In the genomic region with DNA sequence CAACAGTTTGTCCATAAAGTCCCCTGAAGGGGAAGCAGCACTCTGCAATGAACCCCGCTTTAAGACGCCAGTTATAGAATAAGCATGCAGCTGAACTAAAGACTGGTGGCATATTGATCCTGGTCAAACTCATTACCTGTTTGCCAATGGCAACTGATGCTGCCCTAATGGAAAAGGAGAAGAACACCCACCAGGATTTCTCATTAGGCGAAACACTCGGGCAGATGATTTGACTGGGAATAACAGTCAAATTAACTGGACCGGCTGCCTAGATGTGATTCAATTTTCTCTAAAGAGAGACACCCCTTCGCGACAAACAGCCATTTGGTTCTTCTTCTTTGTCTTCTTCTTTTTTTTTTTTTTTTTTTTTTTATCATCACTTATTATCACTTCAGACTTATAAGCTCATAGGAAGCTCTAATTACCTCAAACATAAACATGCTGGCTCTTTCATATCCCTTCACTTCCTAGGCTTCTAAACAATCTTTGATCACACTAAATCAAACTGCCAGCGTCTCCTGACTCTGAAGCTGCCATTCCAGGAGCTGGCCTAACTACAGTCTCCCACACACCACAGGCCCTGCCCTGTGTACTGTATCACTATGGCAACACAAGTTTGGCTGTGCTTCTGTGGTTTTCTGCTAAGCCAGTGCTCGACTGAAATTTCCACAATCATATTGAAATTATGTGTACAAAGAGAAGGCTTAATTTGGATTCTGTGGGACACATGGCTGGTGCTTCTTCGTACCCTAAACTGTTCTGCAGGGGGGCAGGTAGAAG, we compare ENCODE assay signal across 20 mouse cellular contexts. TPM values are rescaled to one million over a fixed set of nuclear protein-coding genes. Genes with fewer than 3 reads are reported as not detected.
DNase-seq lines count a peak whose midpoint lies in the region; ATAC-seq and TF ChIP-seq lines count a peak whose summit lies in the region.
"Had no signal": no experiment of that assay in that cellular context is flagged by ENCODE, and none has a peak within 500 bp of the region (broad histone marks: within the 10 kb centered on the region; RNA-seq: fewer than 3 reads in every experiment).

No protein-coding gene starts in this region.

- peaks cover 11% of the 10 kb centered on the region for H3K4me1 ChIP-seq in lung, embryonic 14.5 days (ENCODE audit: insufficient read depth)
- H3K4me1 ChIP-seq in lung, adult 2 months (ENCODE audit: control insufficient read depth, insufficient read depth, low read length) = peaks cover 11% of the 10 kb centered on the region
- H3K4me1 ChIP-seq: neural tube, embryonic 12.5 days had no signal

- TF ChIP-seq CTCF in lung, embryonic 14.5 days (IDR thresholded peaks at IDR 0.05; ENCODE audit: low read depth) = no peak
- no peak for TF ChIP-seq CTCF in lung, adult 2 months (IDR thresholded peaks at IDR 0.05; ENCODE audit: insufficient read depth, low read length)

- TF ChIP-seq POLR2A in lung, adult 2 months (IDR thresholded peaks at IDR 0.05; ENCODE audit: borderline replicate concordance, extremely low read depth, low read depth, low read length) = no peak

- no peaks in the 10 kb centered on the region for H3K9me3 ChIP-seq in lung, embryonic 14.5 days (ENCODE audit: low read depth, low read length)
- H3K9me3 ChIP-seq: forebrain, embryonic 13.5 days; hindbrain, embryonic 15.5 days; lung, embryonic 15.5 days; neural tube, embryonic 12.5 days had no signal

- no peak for DNase-seq in frontal cortex, postnatal 10 days (ENCODE audit: low spot score in 2 of 2)
- DNase-seq in lung, embryonic 14.5 days = peak; percentile 59
- DNase-seq in lung, adult 2 months = no peak
- DNase-seq in NIH3T3 (ENCODE audit: low read depth) = peak; percentile 33
- DNase-seq in lung, postnatal 25 days (ENCODE audit: low spot score) = peak; percentile 16
- no peak for DNase-seq in adrenal gland, postnatal 4 days (ENCODE audit: low spot score in 2 of 2)
- no peak for DNase-seq in gastrocnemius, postnatal 4 days (ENCODE audit: low spot score in 2 of 2)
- DNase-seq: adrenal gland, postnatal 10 days; cerebellum, postnatal 14 days; heart, postnatal 10 days; kidney, adult 11 months; kidney, postnatal 36 days; liver; thymus, adult 2 months had no signal

- no peak overlapping the region for H3K9ac ChIP-seq in lung, embryonic 14.5 days
- H3K9ac ChIP-seq: forebrain, embryonic 13.5 days; hindbrain, embryonic 15.5 days; lung, embryonic 15.5 days; neural tube, embryonic 12.5 days had no signal

- no peaks in the 10 kb centered on the region for H3K36me3 ChIP-seq in lung, embryonic 14.5 days (ENCODE audit: insufficient read depth)
- H3K36me3 ChIP-seq: hindbrain, embryonic 15.5 days; lung, embryonic 15.5 days; midbrain, embryonic 10.5 days; neural tube, embryonic 12.5 days had no signal

- H3K27me3 ChIP-seq in lung, embryonic 14.5 days (ENCODE audit: insufficient read depth, low read length) = no peaks in the 10 kb centered on the region
- H3K27me3 ChIP-seq: hindbrain, embryonic 15.5 days; lung, embryonic 15.5 days; neural tube, embryonic 12.5 days had no signal

- H3K4me2 ChIP-seq in lung, embryonic 14.5 days = no peak overlapping the region
- H3K4me2 ChIP-seq: forebrain, embryonic 13.5 days; hindbrain, embryonic 15.5 days; lung, embryonic 15.5 days; neural tube, embryonic 12.5 days had no signal

- no peak overlapping the region for H3K27ac ChIP-seq in lung, embryonic 14.5 days (ENCODE audit: low read depth)
- H3K27ac ChIP-seq: forebrain, embryonic 13.5 days; hindbrain, embryonic 15.5 days; lung, embryonic 15.5 days; midbrain, embryonic 10.5 days; neural tube, embryonic 12.5 days had no signal

- peak; percentile 72; the same call in 1 of the 2 replicates for ATAC-seq in frontal cortex, adult (ENCODE audit: low TSS enrichment)
- 0 out of 2 replicates have a peak, but pooled peaks have one; percentile 50 for ATAC-seq in lung, embryonic 14.5 days (ENCODE audit: insufficient read depth)
- ATAC-seq: forebrain, embryonic 13.5 days had no signal

- H3K4me3 ChIP-seq in lung, embryonic 14.5 days (ENCODE audit: low read depth, low read length) = no peak overlapping the region
- no peak overlapping the region for H3K4me3 ChIP-seq in lung, adult 2 months (replicated peaks; ENCODE audit: extremely low read depth, low read depth, low read length)
- H3K4me3 ChIP-seq: forebrain, embryonic 13.5 days; hindbrain, embryonic 15.5 days; lung, embryonic 15.5 days; midbrain, embryonic 10.5 days; neural tube, embryonic 12.5 days had no signal

- WGBS in lung, embryonic 14.5 days = 65% methylated on average over 10 of the region's 10 CpGs
- 69% methylated on average over 10 of the region's 10 CpGs for WGBS in lung, adult 2 months

RNA-seq across cellular contexts. Expression of a gene that starts 48.0 kb away (rescaled TPM):
- 42.6 and 45.4 TPM in 2 replicates for polyA plus RNA-seq in lung, embryonic 14.5 days (2014; fragmentation: Nextera tagmentation; extraction: Ambion mirVana)
- polyA plus RNA-seq in lung, adult 2 months (2012; rRNA removed) = 58.8 and 69.9 TPM in 2 replicates
- 10 to 100 TPM; 42.0 to 44.5 TPM for total RNA-seq in adrenal gland, postnatal 4 days (2021)
- 10 to 100 TPM; 54.5 to 60.0 TPM for total RNA-seq in gastrocnemius, postnatal 4 days (2021)

Comparison
In these comparisons a context has a peak if more than half of its experiments do, and no peak if none do; other contexts are left out.
1. DNase-seq: peak in lung, embryonic 14.5 days (single experiment), NIH3T3 (single experiment) and lung, postnatal 25 days (single experiment); none in frontal cortex, postnatal 10 days (0 of 2), lung, adult 2 months (single experiment), adrenal gland, postnatal 4 days (0 of 2) and gastrocnemius, postnatal 4 days (0 of 2).